Mouse (Mus musculus) testis, adult 2 months (tissue): ENCODE results near the gene Cdca7. TPM values are rescaled to one million over a fixed set of nuclear protein-coding genes. Genes with fewer than 3 reads are reported as not detected.

Experiments used
- H3K27ac ChIP-seq: fragments of 200-500 bp; 2 replicates; pipeline ENCODE4 v1.5.1; 2012; ENCODE audit warnings: low read depth, low read length; ENCODE audit not compliant: control insufficient read depth, insufficient read depth
- H3K27me3 ChIP-seq: fragments of 200-500 bp; 2 replicates; pipeline ENCODE4 v1.6.1; 2012; ENCODE audit warnings: mild to moderate bottlenecking, low read length, moderate library complexity; ENCODE audit not compliant: control insufficient read depth, insufficient read depth
- H3K36me3 ChIP-seq: fragments of 200-500 bp; 2 replicates; pipeline ENCODE4 v1.6.1; 2012; ENCODE audit warnings: mild to moderate bottlenecking, low read length; ENCODE audit not compliant: control insufficient read depth, insufficient read depth
- H3K4me1 ChIP-seq: fragments of 200-500 bp; 2 replicates; pipeline ENCODE4 v1.6.1; 2012; ENCODE audit warnings: low read length; ENCODE audit not compliant: control insufficient read depth, insufficient read depth
- H3K4me3 ChIP-seq: fragments of 200-500 bp; 2 replicates; pipeline ENCODE4 v1.5.1; 2012; ENCODE audit warnings: low read depth, mild to moderate bottlenecking, low read length, moderate library complexity, mixed read lengths; ENCODE audit not compliant: control insufficient read depth
- CTCF ChIP-seq: fragments of 200-500 bp; IDR thresholded peaks from 2 replicates; pipeline ENCODE4 v1.5.1; 2012; ENCODE audit warnings: low read depth, mild to moderate bottlenecking, inconsistent platforms, low read length, moderate library complexity; ENCODE audit not compliant: control insufficient read depth, insufficient read depth, insufficient replicate concordance
- POLR2A ChIP-seq: fragments of 200-500 bp; IDR thresholded peaks from 2 replicates; pipeline ENCODE4 v1.6.1; 2012; ENCODE audit warnings: low read depth, mild to moderate bottlenecking, inconsistent platforms, low read length, moderate library complexity; ENCODE audit not compliant: control insufficient read depth
- polyA plus RNA-seq: library from polyadenylated mRNA; depleted of rRNA; stranded (reverse); fragments of >200 nt; gene quantifications from 2 replicates; pipeline ENCODE4 v1.2.3, GENCODE M21; 2012

Gene Cdca7
- polyA plus RNA-seq, 1 experiment: 6.1 TPM

DNA sequence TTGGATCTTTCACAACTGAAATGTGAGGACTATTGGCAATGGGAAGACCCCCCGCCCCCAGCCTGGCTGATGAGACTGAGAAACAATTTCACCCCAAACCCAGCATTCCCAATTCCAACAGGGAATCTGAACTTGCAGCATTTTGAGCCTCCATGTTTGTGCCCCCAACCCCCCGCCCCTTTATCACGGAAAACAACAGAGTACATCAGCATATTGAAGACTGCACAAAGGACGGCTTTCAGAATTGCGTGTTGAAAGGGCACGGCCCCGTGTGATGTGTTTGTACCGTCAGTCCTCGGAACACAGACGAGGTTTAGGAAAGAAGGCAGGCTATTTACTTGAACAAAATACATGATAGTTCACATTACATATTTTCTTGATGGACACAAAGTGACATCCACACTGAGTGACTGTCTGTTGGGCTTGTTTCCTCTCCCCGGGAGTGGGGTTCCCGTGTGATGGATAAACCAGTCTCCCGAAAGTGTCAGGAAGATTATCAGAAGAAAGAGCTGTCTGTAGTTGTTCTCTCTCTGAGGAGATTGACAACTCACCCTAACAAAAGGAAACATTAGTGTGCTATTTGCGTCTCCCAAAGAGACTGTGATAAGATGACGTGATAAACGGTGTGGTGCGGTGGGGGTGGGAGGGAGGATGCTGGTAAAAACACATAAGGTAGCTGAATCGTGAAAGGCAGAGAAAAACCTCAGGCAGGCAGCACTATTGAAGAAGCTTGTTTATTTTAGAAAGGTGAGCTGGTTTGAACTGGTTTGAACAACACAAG lies 32.1 kb downstream of the Cdca7 start:
- Histone ChIP-seq H3K4me3 (no peak overlapping the region), H3K4me1 (no peaks in the 10 kb centered on the region)

DNA sequence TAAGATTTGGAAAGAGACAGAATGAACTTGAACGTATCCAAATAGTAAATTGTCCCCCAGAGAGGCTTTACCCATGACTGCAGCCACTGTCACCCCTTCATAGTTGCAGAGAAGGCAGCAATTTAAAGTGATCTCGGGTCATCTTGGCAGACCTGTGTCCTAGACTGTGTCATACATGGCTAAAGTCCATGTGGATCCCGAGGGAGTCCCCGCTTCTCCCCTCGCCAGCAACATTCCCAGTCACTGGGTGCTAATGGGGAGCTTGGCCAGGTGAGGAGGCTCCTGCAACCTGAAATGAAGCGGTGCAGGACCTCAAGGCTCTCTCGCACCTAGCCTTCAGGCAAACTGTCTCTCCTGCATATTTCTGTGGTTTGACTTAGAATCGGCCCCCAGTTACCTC lies 32.9 kb downstream of the Cdca7 start:
- no peak overlapping the region for H3K27ac ChIP-seq
- H3K4me3 ChIP-seq: no peak overlapping the region
- no peaks in the 10 kb centered on the region for H3K27me3 ChIP-seq
- no peaks in the 10 kb centered on the region for H3K4me1 ChIP-seq
- TF ChIP-seq CTCF (no peak), POLR2A (no peak)
- H3K36me3 ChIP-seq: no peaks in the 10 kb centered on the region

More for the DNA sequence above, 32.1 kb downstream of the Cdca7 start:
- TF ChIP-seq POLR2A (no peak), CTCF (no peak)
- no peak overlapping the region for H3K27ac ChIP-seq
- H3K27me3 ChIP-seq: no peaks in the 10 kb centered on the region
- H3K36me3 ChIP-seq: no peaks in the 10 kb centered on the region

DNA sequence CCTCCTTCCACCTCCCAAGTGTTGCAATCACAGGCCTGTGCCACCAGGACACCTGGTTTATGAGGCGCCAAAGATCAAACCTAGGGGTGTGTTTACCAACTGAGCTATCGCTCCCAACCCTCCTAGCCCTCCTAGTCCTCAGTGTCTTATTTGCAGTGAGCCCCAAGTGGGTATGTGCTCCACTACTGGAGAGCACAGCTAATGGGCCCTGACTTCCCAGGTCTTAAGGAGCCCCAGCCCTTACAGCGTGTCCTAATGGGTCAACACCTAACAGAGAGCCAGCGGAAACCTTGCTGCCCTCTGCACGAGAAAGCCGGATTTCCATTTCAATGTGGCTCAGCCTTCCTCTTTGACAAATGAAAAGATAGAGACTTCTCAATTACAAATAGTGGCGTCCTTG lies 39.6 kb downstream of the Cdca7 start:
- Histone ChIP-seq H3K4me1 (no peaks in the 10 kb centered on the region; the same call in 1 of the 2 replicates), H3K4me3 (no peak overlapping the region), H3K27ac (no peak overlapping the region), H3K36me3 (no peaks in the 10 kb centered on the region), H3K27me3 (no peaks in the 10 kb centered on the region)
- TF ChIP-seq CTCF: no peak
- TF ChIP-seq POLR2A: no peak

DNA sequence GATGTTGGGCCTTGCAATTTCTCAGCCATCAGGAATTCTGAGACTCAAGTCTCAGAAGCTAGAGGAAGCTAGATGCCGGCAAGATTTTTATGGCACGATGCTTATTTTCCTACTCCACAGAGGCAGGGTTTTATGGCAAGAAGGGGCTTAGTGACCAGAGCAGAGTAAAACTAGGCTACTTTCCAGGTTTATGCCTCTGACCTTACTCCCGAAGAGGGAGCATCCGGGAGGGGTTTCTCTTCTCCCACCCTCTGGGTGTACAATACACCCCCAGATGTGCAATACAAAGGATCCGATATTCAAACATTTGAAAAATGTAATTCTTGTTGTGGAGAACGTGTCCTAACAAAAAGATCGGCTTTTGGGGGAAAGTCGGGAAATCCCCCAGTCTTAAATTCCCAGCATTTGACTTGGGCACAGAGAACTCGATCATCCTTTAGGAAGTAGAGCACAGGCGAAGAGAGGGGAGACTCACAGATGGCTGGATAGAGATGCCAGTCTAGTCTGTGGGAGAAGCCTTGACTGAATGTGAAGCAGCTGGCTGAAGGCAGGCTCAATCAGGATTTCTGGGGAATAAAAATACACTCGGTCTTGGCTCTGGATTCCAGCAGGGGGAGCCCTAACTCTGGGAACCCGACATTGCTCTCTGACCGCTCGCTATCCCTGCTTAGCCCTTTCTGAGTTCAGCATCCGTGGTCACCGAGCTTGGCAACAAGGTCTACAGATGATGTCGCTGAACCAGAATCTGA lies 40.2 kb downstream of the Cdca7 start:
- Histone ChIP-seq H3K4me1 (no peaks in the 10 kb centered on the region; the same call in 1 of the 2 replicates), H3K36me3 (no peaks in the 10 kb centered on the region), H3K27ac (no peak overlapping the region), H3K4me3 (no peak overlapping the region; the same call in 1 of the 2 replicates), H3K27me3 (no peaks in the 10 kb centered on the region)
- TF ChIP-seq CTCF (peak; percentile 56; the same call in 1 of the 2 replicates), POLR2A (no peak)

DNA sequence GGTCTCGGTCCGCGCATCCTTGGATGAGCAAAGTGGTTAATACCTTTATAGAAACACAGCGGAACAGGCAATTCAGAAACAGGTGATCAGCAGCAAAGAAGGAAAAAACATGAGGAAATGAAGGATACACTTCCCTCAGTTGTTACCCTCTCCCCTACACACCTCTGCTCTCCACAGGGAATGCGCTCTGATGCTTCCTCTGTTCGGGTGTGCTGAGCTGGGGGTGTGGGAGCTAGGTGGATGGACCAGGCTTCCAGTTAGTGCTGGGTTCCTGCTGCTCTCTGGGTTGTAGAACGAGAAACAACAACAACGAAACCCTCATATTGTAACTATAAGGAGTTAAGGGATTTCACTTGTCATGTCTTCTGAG lies 40.7 kb downstream of the Cdca7 start:
- no peaks in the 10 kb centered on the region for H3K27me3 ChIP-seq
- no peaks in the 10 kb centered on the region for H3K36me3 ChIP-seq
- H3K4me3 ChIP-seq: no peak overlapping the region; the same call in 1 of the 2 replicates
- H3K4me1 ChIP-seq: no peaks in the 10 kb centered on the region; the same call in 1 of the 2 replicates
- no peak for TF ChIP-seq POLR2A
- no peak for TF ChIP-seq CTCF
- H3K27ac ChIP-seq: no peak overlapping the region

DNA sequence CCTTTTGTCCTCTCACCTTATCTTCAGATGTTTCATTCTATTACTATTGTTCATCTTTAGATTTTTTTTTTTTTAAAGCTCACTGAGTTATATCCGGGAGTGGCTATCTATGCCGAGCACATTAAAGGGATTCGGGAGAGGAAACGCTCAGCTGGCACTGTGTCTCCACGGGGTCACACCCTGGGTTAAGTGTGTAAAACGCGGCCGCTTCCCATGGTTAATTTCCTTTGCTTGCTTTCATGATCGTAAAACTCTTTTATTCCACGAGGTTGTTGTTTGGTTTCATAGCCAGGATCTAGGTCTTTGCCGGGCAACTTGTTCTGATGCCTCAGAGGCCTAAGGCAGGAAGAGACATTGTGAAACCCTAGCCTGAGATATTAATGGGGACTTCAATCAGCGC lies 48.1 kb downstream of the Cdca7 start:
- Histone ChIP-seq H3K36me3 (no peaks in the 10 kb centered on the region), H3K4me1 (no peaks in the 10 kb centered on the region), H3K27ac (no peak overlapping the region), H3K27me3 (no peaks in the 10 kb centered on the region), H3K4me3 (no peak overlapping the region)
- no peak for TF ChIP-seq CTCF
- TF ChIP-seq POLR2A: no peak

DNA sequence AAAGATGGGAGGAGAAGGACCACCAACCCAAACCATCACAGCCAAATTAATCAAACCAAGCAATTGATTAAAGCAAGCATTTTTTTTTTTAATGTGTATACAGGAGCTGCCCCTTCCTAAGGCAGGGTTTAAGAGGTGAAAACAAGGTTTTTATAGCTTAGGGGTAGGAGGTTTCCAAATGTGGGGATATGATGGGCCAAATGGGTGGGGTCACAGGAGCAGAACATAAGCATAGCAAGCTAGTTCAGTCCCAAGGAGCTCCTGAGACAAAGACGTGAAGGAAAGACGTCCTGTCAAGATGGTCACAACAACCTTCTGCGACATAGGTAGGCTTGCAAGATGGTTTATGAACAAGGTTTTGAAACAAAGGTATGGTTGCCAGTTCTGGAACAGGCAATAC lies 49.6 kb downstream of the Cdca7 start:
- Histone ChIP-seq H3K4me3 (no peak overlapping the region), H3K27me3 (no peaks in the 10 kb centered on the region), H3K36me3 (no peaks in the 10 kb centered on the region), H3K4me1 (peaks cover 4% of the 10 kb centered on the region), H3K27ac (no peak overlapping the region)
- TF ChIP-seq POLR2A (no peak), CTCF (no peak)
